Mouse (Mus musculus) left cerebral cortex, postnatal 10 days (tissue): ENCODE data around the gene Gm13941. TPM values are rescaled to one million over a fixed set of nuclear protein-coding genes. Genes with fewer than 3 reads are reported as not detected.

Experiments
- DNase-seq, 2 experiments: peaks; one replicate each; pipeline ENCODE4 v3.0.0; 2021 to 2022; ENCODE audit warnings: low spot score in 2 of 2, mixed read lengths in 1 of 2; ENCODE audit errors: extremely low spot score in 1 of 2
- intact Hi-C: fragments of 180-260 bp; cut with DNase I; formaldehyde crosslinking; loops from one replicate; pipeline ENCODE4 v1.15.1; 2025
- total RNA-seq, 2 experiments: library from RNA; stranded (reverse); gene quantifications; 2 replicates each; pipeline ENCODE4 v1.2.3; 2021

Gm13941 gene
- total RNA-seq, result not detected

DNA sequence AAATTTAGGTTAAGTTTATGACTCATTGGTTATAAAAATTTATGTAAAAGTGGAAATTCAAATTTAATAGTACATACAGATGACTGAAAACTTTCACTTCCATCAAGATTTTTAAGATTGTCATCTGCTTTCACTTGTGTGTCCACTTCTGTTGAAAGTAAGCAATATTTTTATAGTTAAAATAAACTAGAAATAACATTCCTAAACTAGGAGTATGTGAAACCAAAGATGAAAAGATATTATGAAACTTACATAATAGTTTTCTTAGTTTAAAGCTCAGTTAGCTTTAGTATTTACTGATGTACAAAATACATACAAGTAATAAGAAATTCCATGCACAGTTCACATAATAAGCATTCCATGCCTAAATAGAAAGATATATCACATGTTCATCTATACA lies at the start of gene Gm13941:
Gene Gm13941, minus strand, starts transcription at position 101 of the 400 bp plus-strand sequence.
- DNase-seq, result no peak
- intact Hi-C loops, result no loop called here

DNA sequence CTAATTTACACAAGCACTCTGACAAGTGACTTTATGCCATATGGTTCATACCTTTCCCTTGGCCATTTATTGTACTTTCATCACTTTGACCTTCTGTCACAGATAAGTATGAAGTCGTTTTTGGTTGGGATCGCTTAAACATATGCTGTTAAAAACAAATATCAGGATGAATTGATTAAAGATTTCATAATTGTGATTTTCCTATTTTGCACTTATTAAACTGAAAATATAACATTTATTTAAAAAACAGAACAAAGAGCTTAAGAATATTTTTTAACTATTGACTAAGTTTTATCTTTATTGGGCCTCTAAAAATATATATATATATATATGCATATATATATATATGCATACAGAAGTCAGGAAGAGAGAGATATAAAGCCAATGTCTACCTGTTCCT lies 47.1 kb upstream of the Gm13941 start, which contains the start of gene Gm15130:
Gene Gm15130, minus strand, starts transcription at position 101 of the 400 bp plus-strand sequence.
- intact Hi-C loops, result no loop called here
- DNase-seq, result no peak

- DNase-seq, result no peak
- intact Hi-C loops, result no loop called here
These were observed 30.0 kb upstream of the Gm13941 start for GRCm38 (mm10) chr2:111135739-111136138.

DNA sequence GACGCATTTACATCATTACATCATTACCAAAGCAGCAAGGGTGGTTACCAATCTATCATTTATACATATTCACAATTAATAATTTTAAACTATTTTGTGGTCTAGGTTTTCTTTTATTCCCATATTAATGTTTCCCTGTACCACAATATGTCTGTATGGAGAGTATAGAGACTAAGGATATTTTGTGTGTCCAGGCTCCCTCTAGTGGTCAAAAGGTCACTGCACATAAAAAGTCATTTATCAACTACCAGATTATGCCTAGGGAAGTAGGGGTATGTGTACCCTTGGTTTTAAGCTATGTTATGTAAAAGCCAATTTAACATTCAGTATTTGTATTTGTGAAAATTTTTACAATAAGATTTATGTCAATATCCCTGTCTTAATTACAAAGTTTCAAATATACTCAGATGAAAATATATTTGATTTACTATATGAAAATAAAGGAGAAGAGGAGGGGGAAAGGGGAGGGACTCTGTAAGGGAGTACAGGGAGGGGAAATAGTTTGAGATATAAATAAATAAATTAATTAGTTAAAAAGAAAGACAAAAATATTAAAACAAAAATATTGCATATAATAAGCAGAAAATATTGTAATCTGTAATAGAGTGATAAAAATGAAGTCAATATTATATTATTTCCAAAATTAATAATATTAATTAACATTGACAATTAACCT lies 47.1 kb downstream of the Gm13941 start:
- peak in 1 of 2 experiments; percentile 24 for DNase-seq
- intact Hi-C loops, result loop anchor here (5.0 kb wide), 1 partner anchor 396 kb away; no protein-coding TSS in a partner anchor

Other genes with a start within 250 kb of the Gm13941 start
- 10 to 100 TPM; 16.5 to 17.2 TPM for gene Ano3, start 155.1 kb downstream of the Gm13941 start, total RNA-seq
- gene Gm15130, start 47.0 kb upstream of the Gm13941 start, total RNA-seq, result not detected
- not detected for gene 4930430A15Rik, start 123.6 kb upstream of the Gm13941 start, total RNA-seq
- not detected for gene Olfr1275, start 129.3 kb upstream of the Gm13941 start, total RNA-seq
- gene Olfr1276, start 148.5 kb upstream of the Gm13941 start, total RNA-seq, result not detected
- gene Olfr1277, start 168.1 kb upstream of the Gm13941 start, total RNA-seq, result not detected
- gene Olfr1278, start 184.2 kb upstream of the Gm13941 start, total RNA-seq, result not detected
- not detected for gene Olfr1279, start 194.7 kb upstream of the Gm13941 start, total RNA-seq
- gene Olfr1280, start 208.0 kb upstream of the Gm13941 start, total RNA-seq, result not detected
- not detected for gene Olfr1281, start 220.5 kb upstream of the Gm13941 start, total RNA-seq
- not detected for gene Olfr1282, start 230.1 kb upstream of the Gm13941 start, total RNA-seq